Comparison of ENCODE assay signal across 8 mouse cellular contexts in the genomic region with DNA sequence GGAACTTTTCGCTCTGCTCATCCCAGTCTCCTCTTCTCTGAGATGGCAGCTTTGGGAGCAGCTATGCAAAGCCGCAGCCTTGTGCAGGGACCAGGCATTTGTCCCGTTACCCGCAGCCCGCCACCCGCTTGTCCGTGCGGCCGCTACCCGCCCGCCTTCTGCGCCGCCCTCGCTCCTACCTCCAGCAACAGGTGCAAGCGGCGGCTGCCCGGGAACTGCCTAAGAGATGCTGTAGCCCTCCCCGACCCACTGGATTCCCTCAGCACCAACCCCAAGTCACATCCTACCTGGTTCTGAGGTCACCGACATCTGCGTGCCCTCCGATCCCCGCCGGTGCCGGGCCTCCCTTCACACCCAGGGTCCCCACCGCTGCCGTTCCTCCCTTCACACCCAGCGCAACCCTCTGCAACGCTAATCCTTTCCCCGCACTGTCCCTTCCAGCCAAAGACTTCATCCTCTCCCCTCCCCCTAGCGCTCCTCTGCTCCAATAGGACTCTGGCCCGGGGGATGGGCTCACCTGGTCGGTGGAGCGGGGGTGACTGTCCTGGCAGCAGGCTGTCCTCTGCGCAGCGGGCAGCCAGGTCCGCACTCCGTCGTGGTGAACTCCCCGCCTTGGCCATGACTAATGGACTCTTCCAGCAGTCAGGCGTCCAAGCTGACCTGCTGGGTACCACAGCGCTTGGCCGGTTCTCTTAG. TPM values are rescaled to one million over a fixed set of nuclear protein-coding genes. Genes with fewer than 3 reads are reported as not detected.
A peak's percentile ranks its signal among the peaks of the same experiment; 100 is the strongest.
DNase-seq lines count a peak whose midpoint lies in the region; ATAC-seq lines count a peak whose summit lies in the region.

A gene (minus strand): TSS at position 435 of the 696 bp plus-strand sequence.

- H3K4me2 ChIP-seq in hindbrain, embryonic 16.5 days (ENCODE audit: low read length), result peak within 1 kb of the TSS; percentile 99

- peak within 1 kb of the TSS; percentile 67 for H3K4me3 ChIP-seq in hindbrain, embryonic 16.5 days (ENCODE audit: low read length)

- no peaks in the 10 kb centered on the region for H3K9me3 ChIP-seq in hindbrain, embryonic 16.5 days (ENCODE audit: control insufficient read depth, low read length)

- no peak within 1 kb of the TSS; the same call in 1 of the 2 replicates for H3K27ac ChIP-seq in hindbrain, embryonic 16.5 days (ENCODE audit: low read depth, low read length)

- no peaks in the 10 kb centered on the region for H3K36me3 ChIP-seq in hindbrain, embryonic 16.5 days (ENCODE audit: control insufficient read depth, insufficient read depth, low read length)

- DNase-seq in WW6 (ENCODE audit: low read depth, low spot score), result peak; percentile 90
- DNase-seq in cerebellum, postnatal 25 days, result peak; percentile 81 to 90
- DNase-seq in frontal cortex, postnatal 14 days (ENCODE audit: low spot score in 2 of 2), result peak; percentile 32 to 47
- peak; percentile 2 to 50 for DNase-seq in left cerebral cortex, adult 8-10 months (ENCODE audit: low spot score in 2 of 2)
- peak; percentile 60 for DNase-seq in lung, postnatal 36 days
- peak; percentile 34 for DNase-seq in right cerebral cortex, adult 18-20 months
- DNase-seq in natural killer cell, adult 2 months (ENCODE audit: low spot score in 2 of 2), result no peak

- peak within 1 kb of the TSS; percentile 75 for H3K9ac ChIP-seq in hindbrain, embryonic 16.5 days (ENCODE audit: low read depth, low read length)

- ATAC-seq in hindbrain, embryonic 16.5 days, result peak; percentile 99

- no peaks in the 10 kb centered on the region for H3K4me1 ChIP-seq in hindbrain, embryonic 16.5 days (ENCODE audit: control insufficient read depth, insufficient read depth, low read depth, low read length)

- no peaks in the 10 kb centered on the region for H3K27me3 ChIP-seq in hindbrain, embryonic 16.5 days (replicated peaks; ENCODE audit: control insufficient read depth, insufficient read depth, low read length)

- WGBS in hindbrain, embryonic 16.5 days, result under 1% methylated on average over 41 of the region's 42 CpGs

RNA-seq across cellular contexts. Expression of the gene that starts here (rescaled TPM):
- 5.6 and 8.7 TPM in 2 replicates for polyA plus RNA-seq in hindbrain, embryonic 16.5 days (2015; fragmentation: Nextera tagmentation; extraction: Ambion mirVana)
- total RNA-seq in left cerebral cortex, adult 8-10 months (2022), result 1 to 10 TPM; 2.0 to 2.3 (median 2.2) TPM

Comparison
In these comparisons a context has a peak if more than half of its experiments do, and no peak if none do; other contexts are left out.
1. DNase-seq: peak in WW6 (single experiment), cerebellum, postnatal 25 days (2 of 2), frontal cortex, postnatal 14 days (2 of 2), left cerebral cortex, adult 8-10 months (2 of 2), lung, postnatal 36 days (single experiment) and right cerebral cortex, adult 18-20 months (single experiment); none in natural killer cell, adult 2 months (0 of 2).